Mouse (Mus musculus) forebrain, embryonic 14.5 days (tissue): ENCODE measurements around the gene Epsti1. TPM values are rescaled to one million over a fixed set of nuclear protein-coding genes. Genes with fewer than 3 reads are reported as not detected.

Experiments used
- ATAC-seq: fragments of 200-750 bp; cut with Nextera tagmentation; 2 replicates; pipeline ENCODE4 v1.8.0; 2017; ENCODE audit warnings: mild to moderate bottlenecking, moderate library complexity
- DNase-seq: peaks from one replicate; pipeline ENCODE4 v3.0.0-alpha.2; 2015; ENCODE audit warnings: low spot score
- H3K27ac ChIP-seq: fragments of 300-500 bp; sonication (generic); 2 replicates; pipeline ENCODE4 v1.5.1; 2014; ENCODE audit warnings: low read depth, mild to moderate bottlenecking, control low read depth, low read length, moderate library complexity
- H3K27me3 ChIP-seq: fragments of 300-500 bp; sonication (generic); replicated peaks from 2 replicates; pipeline ENCODE4 v1.6.1; 2014; ENCODE audit warnings: low read length, control low read depth, mixed read lengths; ENCODE audit not compliant: control insufficient read depth, insufficient read depth
- H3K36me3 ChIP-seq: fragments of 300-500 bp; sonication (generic); 2 replicates; pipeline ENCODE4 v1.6.1; 2014; ENCODE audit warnings: low read length, control low read depth; ENCODE audit not compliant: control insufficient read depth, insufficient read depth
- H3K4me1 ChIP-seq: fragments of 300-500 bp; sonication (generic); 2 replicates; pipeline ENCODE4 v1.6.1; 2014; ENCODE audit warnings: antibody characterized with exemption, low read length, control low read depth; ENCODE audit not compliant: control insufficient read depth, insufficient read depth
- H3K4me2 ChIP-seq: fragments of 300-500 bp; sonication (generic); 2 replicates; pipeline ENCODE4 v1.6.1; 2014; ENCODE audit warnings: mild to moderate bottlenecking, control low read depth, low read length
- H3K4me3 ChIP-seq: fragments of 300-500 bp; sonication (generic); 2 replicates; pipeline ENCODE4 v1.5.1; 2014; ENCODE audit warnings: low read depth, low read length, control low read depth
- H3K9ac ChIP-seq: fragments of 300-500 bp; sonication (generic); 2 replicates; pipeline ENCODE4 v1.6.1; 2014; ENCODE audit warnings: mild to moderate bottlenecking, low read length, control low read depth, moderate library complexity
- H3K9me3 ChIP-seq: fragments of 300-500 bp; sonication (generic); replicated peaks from 2 replicates; pipeline ENCODE4 v1.6.1; 2016; ENCODE audit warnings: low read length, control low read depth, mixed read lengths; ENCODE audit not compliant: control insufficient read depth
- WGBS: fragments of 180-500 bp; shearing (Covaris S2); extraction: QIAGEN DNeasy Blood & Tissue Kit; methylation state at CpG from one replicate; pipeline ENCODE4 v1.1.7; 2014; 5-methylcytosine and 5-hydroxymethylcytosine counted together
- polyA plus RNA-seq: library from polyadenylated mRNA; unstranded; fragments of >200 nt; fragmentation: Nextera tagmentation; extraction: Ambion mirVana; gene quantifications from 2 replicates; pipeline ENCODE4 v1.2.1, GENCODE M21; 2014

Gene Epsti1
- polyA plus RNA-seq, 1 experiment from 2014 or later = 0.33 TPM

DNA sequence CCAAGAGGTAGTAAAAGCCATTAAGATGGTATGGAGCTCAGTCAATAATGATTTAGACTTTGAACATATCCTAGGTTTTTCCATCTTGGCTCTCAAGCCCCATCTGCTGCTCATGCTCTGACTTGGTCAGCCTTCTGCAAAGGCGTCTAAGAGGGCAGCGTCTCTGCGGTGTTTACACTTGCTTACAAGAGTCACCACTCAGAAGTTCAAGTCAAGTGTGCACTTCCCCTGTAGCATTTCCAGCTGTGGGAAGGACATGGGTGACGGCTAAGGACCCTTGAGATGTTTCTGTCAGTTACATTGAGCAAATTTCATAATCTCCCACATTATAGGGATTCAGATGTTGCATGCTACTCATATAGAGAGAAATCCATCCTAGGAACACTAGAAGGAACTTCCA, 144.6 kb downstream of the Epsti1 start:
- no peaks in the 10 kb centered on the region for H3K36me3 ChIP-seq
- ATAC-seq (no peak), DNase-seq (no peak)
- H3K4me1 ChIP-seq = no peaks in the 10 kb centered on the region
- no peak overlapping the region for H3K9ac ChIP-seq
- no peak overlapping the region for H3K27ac ChIP-seq
- WGBS = 81% methylated on average over 4 of the region's 4 CpGs
- H3K9me3 ChIP-seq = no peaks in the 10 kb centered on the region
- no peaks in the 10 kb centered on the region for H3K27me3 ChIP-seq
- no peak overlapping the region for H3K4me3 ChIP-seq
- no peak overlapping the region for H3K4me2 ChIP-seq

Other genes with a start within 250 kb of the Epsti1 start
- gene Dnajc15, start 29.1 kb upstream of the Epsti1 start, polyA plus RNA-seq = 68.3 and 100 TPM in 2 replicates
- gene Fam216b, start 184.8 kb downstream of the Epsti1 start, polyA plus RNA-seq = 0.44 and 0.49 TPM in 2 replicates